Mouse (Mus musculus) yolk sac, embryonic 10.5 days (tissue): ENCODE measurements around the gene Mfsd12.

Experiments used
- DNase-seq: peaks from one replicate; pipeline ENCODE4 v3.0.0-alpha.2; 2017; ENCODE audit warnings: low spot score

Mfsd12 gene

GRCm38 (mm10) chr10:81403511-81403910 is 46.2 kb downstream of the Mfsd12 start:
- no peak for DNase-seq

DNA sequence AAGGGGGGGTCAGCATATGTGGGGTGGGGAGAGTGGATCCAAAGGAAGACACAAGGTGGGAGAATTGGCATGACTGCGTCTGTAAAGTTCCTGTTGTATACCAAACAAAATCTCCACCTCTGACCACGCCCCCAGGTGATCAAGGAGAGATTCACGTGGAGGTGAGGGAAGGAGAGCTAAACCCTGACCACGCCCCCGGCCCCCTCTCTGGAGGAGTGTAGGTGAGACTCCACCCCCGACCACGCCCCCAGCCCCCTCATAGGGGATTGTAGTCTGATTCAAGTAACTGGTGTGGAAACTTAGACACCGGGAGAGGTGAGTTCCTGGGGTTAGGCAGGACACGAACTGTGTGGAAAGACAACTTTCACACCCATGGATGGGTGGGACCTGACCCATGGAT is 46.8 kb downstream of the Mfsd12 start:
- no peak for DNase-seq

DNA sequence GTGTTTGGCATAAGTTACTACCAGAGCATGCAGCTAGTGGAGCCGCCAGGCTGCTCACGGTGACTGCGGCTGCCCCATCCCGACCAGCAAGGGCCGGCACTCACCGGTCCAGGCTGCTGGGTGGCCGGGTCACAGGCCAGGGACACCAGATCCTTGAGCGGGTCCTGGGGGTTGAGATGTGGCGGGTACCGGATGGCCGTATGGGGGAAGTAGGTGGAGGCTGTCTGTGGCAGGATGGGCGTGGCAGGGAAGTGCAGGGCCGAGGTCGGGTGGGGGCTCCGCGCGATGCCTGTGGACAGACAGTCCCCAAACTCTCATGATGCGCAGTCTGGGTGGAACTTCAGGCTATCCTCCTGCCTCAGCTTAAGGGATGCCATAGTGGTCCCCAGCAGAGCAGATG is 47.4 kb downstream of the Mfsd12 start:
- no peak for DNase-seq

DNA sequence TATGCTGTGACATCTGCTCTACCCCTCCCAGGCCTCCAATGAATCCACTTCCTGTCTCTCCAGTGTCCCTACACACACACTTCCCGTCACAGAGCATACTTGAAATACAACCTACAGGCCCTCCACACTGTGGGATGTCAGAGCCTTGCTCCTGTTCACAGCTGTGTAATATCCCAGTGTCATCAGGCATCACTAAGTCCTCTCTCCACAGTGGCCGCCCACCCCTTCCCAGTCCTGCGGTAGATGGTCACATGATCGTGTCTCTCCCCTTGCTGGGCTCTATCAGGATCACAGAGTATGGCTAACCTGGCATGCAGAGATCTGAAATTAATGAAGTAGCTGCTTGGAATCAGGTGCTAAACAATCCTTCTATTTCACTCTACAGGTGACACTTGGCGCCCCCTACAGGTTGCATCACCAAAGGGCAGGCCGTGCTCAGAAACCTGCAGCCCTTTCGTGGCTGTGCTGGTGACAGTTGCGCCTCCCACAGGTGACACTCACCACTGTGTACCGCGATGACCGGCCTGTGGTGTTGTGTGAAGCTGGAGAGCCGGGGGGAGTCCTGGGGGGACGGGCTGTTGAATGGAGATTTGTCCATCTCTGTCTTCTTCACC is 48.4 kb downstream of the Mfsd12 start:
- no peak for DNase-seq

DNA sequence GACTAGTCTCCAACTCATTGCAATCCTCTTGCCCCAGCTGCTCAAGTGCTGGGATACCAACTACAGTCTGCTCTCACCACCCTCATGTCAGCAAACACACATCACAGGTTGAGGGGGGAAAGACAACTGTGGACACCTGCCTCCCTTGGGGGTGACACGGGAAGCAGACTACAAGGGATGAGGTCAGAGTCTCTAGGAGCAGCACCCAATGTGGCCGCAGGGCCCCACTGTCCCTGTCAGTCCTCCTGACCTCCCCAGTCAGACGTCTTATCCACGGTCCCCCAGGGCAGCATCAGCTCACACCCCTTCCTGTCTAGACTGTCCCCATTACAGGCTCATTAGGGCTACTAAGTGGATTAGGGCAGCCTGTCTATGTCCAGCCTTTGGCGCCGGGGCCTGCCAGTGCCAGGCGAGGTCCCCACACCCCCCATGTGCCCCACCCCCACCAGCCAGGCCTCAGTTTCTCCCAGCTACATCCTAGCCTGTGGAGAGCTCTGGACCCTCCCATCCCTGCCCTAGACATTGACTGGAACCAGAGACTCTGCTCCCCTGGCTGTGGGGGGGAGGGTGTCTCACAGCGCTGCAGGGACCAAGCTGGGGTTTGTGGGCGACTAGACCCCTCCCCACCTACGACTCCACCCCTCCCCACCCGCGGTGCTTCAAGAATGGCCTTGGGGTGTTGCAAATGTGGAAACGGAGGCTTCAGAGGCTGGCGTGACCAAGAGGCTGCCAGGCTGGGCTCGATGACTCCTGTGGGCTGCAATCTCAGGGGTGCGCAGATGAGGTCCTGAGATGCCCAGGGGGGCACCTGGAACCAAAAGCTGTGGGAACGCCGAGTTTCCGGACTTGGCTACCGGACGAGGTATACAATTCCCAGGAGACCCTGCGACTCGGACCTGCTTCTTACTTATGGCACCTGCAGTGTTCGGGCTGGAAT is 49.5 kb downstream of the Mfsd12 start:
- no peak for DNase-seq

- DNase-seq: peak; percentile 66
Observed at GRCm38 (mm10) chr10:81407539-81408423, 50.5 kb downstream of the Mfsd12 start.

DNA sequence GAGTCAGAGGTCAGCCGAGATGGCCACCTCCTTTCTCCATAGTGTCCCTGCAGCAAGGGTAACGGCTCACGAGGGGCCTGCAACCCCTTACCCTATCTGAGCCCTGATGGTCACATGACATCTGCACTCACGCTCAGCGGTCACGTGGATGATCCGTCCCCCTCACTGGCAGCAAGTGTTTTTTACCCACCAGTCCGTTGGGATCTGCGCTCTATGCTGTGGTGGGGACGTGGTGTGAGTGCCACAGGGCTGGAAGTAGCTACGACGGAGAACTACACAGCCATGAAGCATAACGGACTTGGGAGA is 51.1 kb downstream of the Mfsd12 start:
- DNase-seq: no peak

- DNase-seq: peak; percentile 72
Observed at GRCm38 (mm10) chr10:81408871-81409291, 51.6 kb downstream of the Mfsd12 start.

GRCm38 (mm10) chr10:81409330-81409729 is 52.0 kb downstream of the Mfsd12 start:
- DNase-seq: no peak

DNA sequence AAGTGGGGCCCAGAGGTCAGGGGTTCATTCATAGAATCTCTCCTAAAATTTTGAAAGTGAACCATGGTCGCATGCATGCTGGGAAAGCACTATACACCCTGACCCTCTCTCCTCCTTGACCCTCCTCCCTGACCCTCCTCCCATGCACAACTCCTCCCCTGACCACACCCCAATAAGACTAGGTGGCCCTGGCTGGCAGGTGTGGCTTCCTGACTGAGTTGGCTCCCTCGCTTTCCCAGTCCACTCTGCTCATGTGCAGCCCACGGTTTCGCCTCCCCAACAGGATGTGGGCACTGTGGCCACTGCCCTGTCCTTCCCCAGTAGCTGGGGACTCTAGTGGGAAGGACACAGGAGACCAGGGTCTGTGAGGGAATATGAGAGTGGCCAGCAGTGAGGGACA is 53.1 kb downstream of the Mfsd12 start:
- no peak for DNase-seq

DNA sequence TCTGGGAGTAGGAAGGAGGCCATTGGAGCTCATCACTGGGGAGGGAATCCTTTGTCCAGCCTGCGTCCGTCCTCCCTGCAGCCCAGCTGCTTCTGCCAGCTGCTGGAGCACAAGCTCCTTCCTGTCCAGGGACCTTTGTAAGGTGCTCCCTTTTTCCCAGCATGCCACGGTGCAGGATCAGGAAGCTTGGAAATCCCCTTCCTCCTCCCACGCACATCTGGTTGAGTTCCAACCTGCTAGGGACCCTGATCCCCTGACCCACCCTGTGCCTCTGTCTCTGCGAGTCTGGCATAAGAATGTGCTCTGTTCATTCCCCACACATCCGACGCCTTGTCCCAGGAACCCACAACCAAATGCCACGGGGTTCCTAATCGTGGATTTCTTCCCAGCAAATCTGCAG is 53.7 kb downstream of the Mfsd12 start:
- no peak for DNase-seq

DNA sequence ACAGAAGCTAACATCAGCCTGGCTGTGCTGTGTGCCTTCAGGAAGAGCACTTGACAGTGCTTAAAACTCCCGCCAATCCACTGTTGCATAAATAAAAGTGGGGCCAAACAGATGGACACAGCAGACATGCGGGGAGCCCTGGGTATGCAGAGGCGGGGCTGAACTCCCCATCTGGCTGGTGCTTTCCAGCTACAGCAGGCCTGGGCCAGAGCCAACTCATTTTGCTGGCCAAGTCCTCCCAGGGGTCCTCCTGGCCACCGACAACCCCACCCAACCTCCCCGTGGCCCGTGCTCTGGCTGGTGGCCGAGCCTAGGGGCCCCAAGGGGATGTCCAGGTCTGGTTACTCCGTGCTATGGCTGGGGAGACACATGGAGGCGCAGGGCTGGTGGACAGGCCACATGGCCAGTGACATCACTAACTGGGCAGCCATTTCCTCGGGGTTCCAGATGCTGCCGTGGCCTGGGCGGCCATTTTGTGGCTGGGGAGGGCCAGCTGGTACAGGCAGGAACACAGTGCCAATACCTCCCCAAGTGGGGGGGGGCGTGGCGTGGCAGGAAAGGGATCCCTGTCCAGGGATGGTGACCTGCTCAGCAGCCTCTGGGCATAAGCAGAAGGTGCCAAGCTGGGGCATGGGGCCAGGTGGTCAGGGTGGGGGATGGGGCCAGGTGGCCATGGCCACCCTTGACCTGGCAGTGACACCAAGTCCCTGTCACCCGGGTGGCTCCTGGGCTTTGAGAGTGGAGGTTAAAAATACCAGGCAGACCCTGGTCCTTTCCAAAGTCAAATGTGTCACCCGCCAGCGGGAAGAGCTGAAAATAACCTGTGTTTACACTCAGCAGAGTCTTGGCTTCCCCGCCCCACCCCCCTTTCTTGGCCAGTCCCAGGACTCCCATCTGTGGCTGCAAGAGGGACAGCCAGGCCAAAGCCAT is 54.4 kb downstream of the Mfsd12 start:
- DNase-seq: no peak

DNA sequence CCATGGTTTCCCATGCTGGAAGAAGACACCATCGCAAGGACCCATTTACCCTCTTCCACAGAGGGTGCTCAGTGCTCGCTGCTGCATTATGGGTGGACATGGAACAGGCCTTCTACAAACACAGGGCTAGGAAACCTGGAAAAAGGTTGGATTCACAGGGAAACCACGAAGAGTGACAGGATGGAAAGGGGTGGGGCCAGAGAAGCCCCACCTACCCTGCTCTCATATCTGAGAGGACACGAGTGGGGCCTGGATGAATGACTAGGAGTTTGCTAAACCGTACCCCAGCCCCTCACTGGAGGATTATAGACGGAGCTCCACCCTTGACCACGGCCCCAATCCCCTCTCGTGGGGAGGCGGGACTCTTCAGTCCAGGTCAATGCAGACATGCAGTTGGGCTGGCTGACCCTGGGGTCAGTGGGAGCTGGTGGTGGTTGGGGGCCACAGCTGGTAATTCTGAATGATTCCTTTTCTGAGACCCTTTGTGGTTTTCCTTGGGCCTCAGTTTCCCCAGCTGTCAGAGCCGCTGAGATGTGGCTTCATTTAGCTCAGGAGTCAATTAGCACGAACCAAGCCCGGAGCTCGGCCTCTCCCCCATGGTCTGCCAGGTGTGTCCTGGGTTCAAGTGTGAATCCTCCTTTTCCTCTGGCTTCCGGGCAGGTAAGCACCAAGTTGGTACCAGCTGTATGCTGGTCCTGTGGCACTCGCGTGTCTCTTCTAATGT is 55.5 kb downstream of the Mfsd12 start:
- DNase-seq: no peak

DNA sequence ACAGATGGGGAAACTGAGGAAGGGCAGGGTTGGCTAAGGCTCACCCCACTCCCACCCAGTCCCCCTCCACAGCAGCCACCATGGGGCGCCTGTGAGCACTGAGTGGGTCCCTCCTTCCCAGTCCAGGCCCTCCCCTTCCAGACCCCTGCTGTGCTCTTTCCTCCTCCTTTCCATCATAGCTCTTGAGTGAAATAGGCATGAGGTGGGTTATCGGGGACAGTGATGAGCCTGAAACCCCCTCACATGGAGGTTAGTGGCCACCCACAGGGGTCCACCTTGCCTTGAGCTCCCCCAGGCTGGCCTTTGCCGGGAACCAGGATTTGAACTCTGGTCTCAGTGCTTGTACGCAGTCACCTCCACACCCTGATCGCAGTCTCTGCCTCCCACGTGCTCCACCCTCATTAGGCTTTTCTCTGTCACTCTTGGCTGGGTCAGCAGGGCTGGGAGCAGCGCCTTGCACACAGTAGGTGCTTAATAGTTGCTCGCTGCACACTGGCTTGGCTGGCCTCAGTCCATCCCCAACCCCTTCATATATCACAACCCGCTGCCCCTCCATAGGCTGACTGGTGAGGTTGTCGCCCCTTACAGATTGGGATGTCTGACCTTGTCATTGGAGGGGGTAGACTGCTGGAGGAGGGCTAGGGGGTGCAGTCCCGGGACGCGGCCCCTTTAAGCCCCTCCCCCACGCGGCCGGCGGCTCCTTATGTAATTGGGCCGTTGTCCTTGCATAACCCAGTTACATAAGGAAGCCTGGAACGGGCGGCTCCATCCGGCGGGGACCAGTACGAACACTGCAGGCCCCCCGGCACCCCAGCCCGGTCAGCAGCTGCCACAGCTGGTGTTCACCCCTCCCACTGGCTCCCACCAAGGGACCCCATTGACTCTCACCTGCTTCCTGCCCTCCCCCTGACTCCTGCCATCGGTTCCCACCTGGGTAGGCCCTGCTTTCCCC is 56.3 kb downstream of the Mfsd12 start:
- DNase-seq: peak; percentile 50

DNA sequence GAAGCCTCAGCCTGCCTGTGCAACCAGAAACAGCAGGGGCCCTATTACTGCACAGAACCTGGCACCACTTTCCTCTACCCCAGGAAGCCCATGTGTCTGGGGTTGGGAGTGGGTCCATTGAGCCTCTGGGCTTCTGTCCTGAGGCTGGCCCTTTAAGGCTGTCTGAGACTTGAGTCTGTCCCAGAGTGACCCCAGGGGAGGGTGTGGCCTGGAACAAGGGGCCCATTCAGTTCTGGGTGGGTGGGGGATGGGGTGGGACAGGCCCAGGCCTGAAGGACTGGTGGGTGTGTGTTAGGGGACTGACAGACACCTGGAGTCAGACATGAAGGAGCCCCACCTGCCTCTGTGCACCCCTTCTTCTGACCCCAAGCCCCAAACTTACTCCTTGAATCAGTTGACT is 57.4 kb downstream of the Mfsd12 start:
- DNase-seq: no peak

- no peak for DNase-seq
Observed at GRCm38 (mm10) chr10:81415146-81415545, 57.9 kb downstream of the Mfsd12 start.
